Mouse (Mus musculus) myocyte (in vitro differentiated cells): ENCODE results near the gene Cbx7. TPM values are rescaled to one million over a fixed set of nuclear protein-coding genes. Genes with fewer than 3 reads are reported as not detected.

Experiments
- H3K27me3 ChIP-seq: one replicate; pipeline ENCODE4 v1.6.1; 2011; ENCODE audit not compliant: control insufficient read depth, insufficient read depth, insufficient read length
- H3K36me3 ChIP-seq: one replicate; pipeline ENCODE4 v1.6.1; 2011; ENCODE audit not compliant: control insufficient read depth, insufficient read depth
- H3K4me2 ChIP-seq: one replicate; pipeline ENCODE4 v1.6.1; 2011; ENCODE audit warnings: low read depth, control low read depth
- H3K4me3 ChIP-seq: one replicate; pipeline ENCODE4 v1.5.1; 2011; ENCODE audit warnings: mild to moderate bottlenecking, control low read depth, moderate library complexity
- H3K79me2 ChIP-seq: one replicate; pipeline ENCODE4 v1.6.1; 2011; ENCODE audit not compliant: control insufficient read depth, insufficient read depth
- H3ac ChIP-seq: one replicate; pipeline ENCODE4 v1.6.1; 2011; ENCODE audit not compliant: control insufficient read depth, insufficient read length
- CEBPB ChIP-seq: IDR thresholded peaks from 2 replicates; pipeline ENCODE4 v1.6.1; 2011; ENCODE audit warnings: mild to moderate bottlenecking, moderate library complexity; ENCODE audit not compliant: poor library complexity, insufficient read depth, severe bottlenecking
- E2F4 ChIP-seq: IDR thresholded peaks from one replicate; pipeline ENCODE4 v1.6.1; 2011; ENCODE audit warnings: mild to moderate bottlenecking, control low read depth, moderate library complexity; ENCODE audit not compliant: insufficient read depth
- MAX ChIP-seq: IDR thresholded peaks from one replicate; pipeline ENCODE4 v1.6.1; 2011; ENCODE audit warnings: low read depth, mild to moderate bottlenecking, control low read depth
- MYOD1 ChIP-seq, 3 experiments: IDR thresholded peaks; one replicate each; pipeline ENCODE4 v1.6.1; 2011; ENCODE audit warnings: control low read depth in 2 of 3, low read depth in 2 of 3, mild to moderate bottlenecking in 2 of 3, moderate library complexity in 1 of 3; ENCODE audit not compliant: insufficient read length in 2 of 3, control insufficient read depth in 1 of 3
- MYOG ChIP-seq, 3 experiments: IDR thresholded peaks; one replicate each; pipeline ENCODE4 v1.6.1; 2011; ENCODE audit warnings: control low read depth in 2 of 3, low read depth in 2 of 3, mild to moderate bottlenecking in 2 of 3; ENCODE audit not compliant: insufficient read length in 2 of 3, control insufficient read depth in 1 of 3, insufficient read depth in 1 of 3
- POLR2A ChIP-seq: IDR thresholded peaks from one replicate; pipeline ENCODE4 v1.6.1; 2011; ENCODE audit warnings: low read depth, mild to moderate bottlenecking, control low read depth, moderate library complexity; ENCODE audit not compliant: insufficient read length
- POLR2AphosphoS2 ChIP-seq: IDR thresholded peaks from one replicate; pipeline ENCODE4 v1.6.1; 2011; ENCODE audit warnings: low read depth, control low read depth; ENCODE audit not compliant: insufficient read length
- REST ChIP-seq: IDR thresholded peaks from one replicate; pipeline ENCODE4 v1.6.1; 2011; ENCODE audit warnings: mild to moderate bottlenecking, control low read depth, moderate library complexity; ENCODE audit not compliant: insufficient read depth, insufficient read length
- SRF ChIP-seq: IDR thresholded peaks from one replicate; pipeline ENCODE4 v1.6.1; 2011; ENCODE audit warnings: low read depth; ENCODE audit not compliant: control insufficient read depth, insufficient read length
- TCF12 ChIP-seq: IDR thresholded peaks from one replicate; pipeline ENCODE4 v1.6.1; 2011; ENCODE audit warnings: mild to moderate bottlenecking, control low read depth; ENCODE audit not compliant: poor library complexity, insufficient read depth, severe bottlenecking
- TCF3 ChIP-seq: IDR thresholded peaks from one replicate; pipeline ENCODE4 v1.6.1; 2011; ENCODE audit warnings: low read depth, control low read depth; ENCODE audit not compliant: insufficient read length
- USF1 ChIP-seq: IDR thresholded peaks from one replicate; pipeline ENCODE4 v1.6.1; 2011; ENCODE audit warnings: low read depth, mild to moderate bottlenecking, control low read depth, moderate library complexity
- polyA plus RNA-seq: library from polyadenylated mRNA; unstranded; fragments of >200 nt; fragmentation: generic; extraction: Trizol; gene quantifications from one replicate; pipeline ENCODE4 v1.2.1, GENCODE M21; 2012; ENCODE audit warnings: missing spikeins

Gene Cbx7
- polyA plus RNA-seq, 1 experiment, result 4.7 TPM

DNA sequence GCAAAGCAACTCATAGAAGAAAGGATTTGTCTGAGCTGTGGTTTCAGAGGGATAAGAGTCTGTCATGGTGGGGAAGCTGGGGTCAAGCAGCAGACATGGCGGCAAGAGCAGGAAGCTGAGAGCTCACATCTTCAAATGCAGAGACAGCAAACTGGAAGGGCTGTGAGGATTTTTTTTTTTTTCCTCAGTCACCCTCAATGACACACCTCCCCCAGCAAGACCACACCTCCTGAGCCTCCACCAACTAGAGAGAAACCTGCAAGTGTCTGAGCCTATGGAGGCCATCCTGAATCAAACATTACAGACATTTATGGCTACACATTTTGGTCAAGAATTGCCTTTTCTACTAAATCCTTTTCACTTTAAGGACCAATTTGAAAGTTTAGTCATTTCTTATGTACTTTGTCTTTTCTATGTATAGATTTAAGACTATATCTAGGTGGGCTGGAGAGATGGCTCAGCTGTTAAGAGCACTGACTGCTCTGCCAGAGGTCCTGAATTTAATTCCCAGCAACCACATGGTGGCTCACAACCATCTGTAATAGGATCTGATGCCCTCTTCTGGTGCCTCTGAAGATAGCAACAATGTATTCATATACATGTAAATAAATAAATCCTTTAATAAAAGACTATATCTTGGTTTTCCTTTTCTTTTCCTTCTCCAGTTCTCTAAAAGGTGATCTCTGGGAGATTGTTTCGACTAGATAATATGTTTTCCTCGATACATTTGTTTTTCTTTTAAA is 103.5 kb downstream of the Cbx7 start:
- Histone ChIP-seq H3K4me2 (no peak overlapping the region), H3K27me3 (no peaks in the 10 kb centered on the region), H3K79me2 (no peaks in the 10 kb centered on the region), H3K36me3 (no peaks in the 10 kb centered on the region), H3ac (no peak overlapping the region), H3K4me3 (no peak overlapping the region)
- no peak for TF ChIP-seq TCF12
- no peak for TF ChIP-seq USF1
- no peak for TF ChIP-seq MYOD1 (IDR thresholded peaks at IDR 0.05; ENCODE audit: control insufficient read depth in 1 of 3, insufficient read length in 2 of 3, low read depth in 2 of 3)
- no peak for TF ChIP-seq E2F4
- TF ChIP-seq REST, result no peak
- TF ChIP-seq CEBPB, result no peak
- no peak for TF ChIP-seq POLR2A
- TF ChIP-seq POLR2AphosphoS2, result no peak
- no peak for TF ChIP-seq MAX
- TF ChIP-seq TCF3, result no peak
- no peak for TF ChIP-seq SRF
- no peak for TF ChIP-seq MYOG (IDR thresholded peaks at IDR 0.05; ENCODE audit: control insufficient read depth in 1 of 3, insufficient read depth in 1 of 3, insufficient read length in 2 of 3, low read depth in 2 of 3)

Other genes starting within 250 kb of the Cbx7 start
- gene Sun2, start 228.6 kb downstream of the Cbx7 start, polyA plus RNA-seq, result 78.0 TPM
- 66.8 TPM for gene Dnal4, start 193.3 kb downstream of the Cbx7 start, polyA plus RNA-seq
- gene Nptxr, start 166.4 kb downstream of the Cbx7 start, polyA plus RNA-seq, result 14.3 TPM
- 3.2 TPM for gene Npcd, start 136.9 kb downstream of the Cbx7 start, polyA plus RNA-seq
- 26.1 TPM for gene Cbx6, start 136.4 kb downstream of the Cbx7 start, polyA plus RNA-seq
- gene Apobec3, start 79.5 kb downstream of the Cbx7 start, polyA plus RNA-seq, result 10.0 TPM
- 21.7 TPM for gene Pdgfb, start 43.9 kb upstream of the Cbx7 start, polyA plus RNA-seq
- 54.7 TPM for gene Syngr1, start 120.2 kb upstream of the Cbx7 start, polyA plus RNA-seq
- gene Rpl3, start 120.7 kb upstream of the Cbx7 start, polyA plus RNA-seq, result 1,089 TPM
- 33.3 TPM for gene Tab1, start 162.0 kb upstream of the Cbx7 start, polyA plus RNA-seq
- 9.7 TPM for gene Mgat3, start 202.6 kb upstream of the Cbx7 start, polyA plus RNA-seq